Mouse (Mus musculus): ENCODE data around the gene Ppm1l. TPM values are rescaled to one million over a fixed set of nuclear protein-coding genes. Genes with fewer than 3 reads are reported as not detected.

Ppm1l gene
- total and polyA plus RNA-seq, 3 experiments, result not detected

DNA sequence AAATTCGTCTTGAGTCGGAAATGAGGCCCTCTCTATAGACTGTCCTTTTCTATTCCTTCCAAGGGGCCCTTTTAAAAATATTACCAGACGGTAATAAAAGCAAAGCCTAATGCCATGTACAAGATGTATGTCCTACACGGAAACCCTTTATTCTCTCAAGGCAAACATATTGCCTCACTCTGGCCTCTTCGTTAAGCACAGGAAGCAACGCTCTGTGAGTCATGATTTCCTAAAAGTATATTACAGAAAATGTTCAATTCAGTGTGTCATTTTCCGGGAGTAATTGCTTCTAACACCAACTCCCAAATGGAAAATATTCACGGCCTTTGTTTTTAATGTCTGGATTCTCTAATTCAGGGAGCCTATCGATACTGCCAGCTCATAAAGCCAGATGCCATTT lies 202.5 kb downstream of the Ppm1l start:
- Histone ChIP-seq H3K4me1 (ENCODE audit: control insufficient read depth in 1 of 2, insufficient read depth in 2 of 2, low read length in 2 of 2) (no peaks in the 10 kb centered on the region), H3K27ac (ENCODE audit: control insufficient read depth, low read depth, low read length) (no peak overlapping the region), H3K36me3 (ENCODE audit: control insufficient read depth in 1 of 2, insufficient read depth in 2 of 2, low read length in 2 of 2) (no peaks in the 10 kb centered on the region), H3K79me2 (ENCODE audit: control insufficient read depth, insufficient read depth, low read length, poor library complexity) (no peaks in the 10 kb centered on the region), H3K9me3 (replicated peaks; ENCODE audit: insufficient read depth, low read length) (no peaks in the 10 kb centered on the region), H3K27me3 (ENCODE audit: control insufficient read depth in 1 of 2, insufficient read depth in 2 of 2, low read length in 2 of 2) (no peaks in the 10 kb centered on the region), H3K4me3 (ENCODE audit: control insufficient read depth in 1 of 2, insufficient read depth in 1 of 2, low read depth in 2 of 2, low read length in 2 of 2) (no peak overlapping the region), H3K9ac (ENCODE audit: control insufficient read depth, low read depth, low read length, poor library complexity, severe bottlenecking) (no peak overlapping the region)
- DNase-seq (ENCODE audit: low read depth, low spot score), result no peak
- TF ChIP-seq NRF1 (IDR thresholded peaks at IDR 0.05; ENCODE audit: insufficient read depth, low read depth, low read length, poor library complexity, severe bottlenecking), result no peak
- TF ChIP-seq POLR2AphosphoS2 (IDR thresholded peaks at IDR 0.05; ENCODE audit: low read length), result no peak
- no peak for TF ChIP-seq EP300 (IDR thresholded peaks at IDR 0.05; ENCODE audit: low read depth in 1 of 2, low read length in 2 of 2)
- no peak for TF ChIP-seq BHLHE40 (IDR thresholded peaks at IDR 0.05; ENCODE audit: borderline replicate concordance, low read depth, low read length)
- no peak for TF ChIP-seq MXI1 (IDR thresholded peaks at IDR 0.05; ENCODE audit: low read depth, low read length)
- no peak for TF ChIP-seq TAL1 (IDR thresholded peaks at IDR 0.05; ENCODE audit: low read length)
- TF ChIP-seq CHD2 (IDR thresholded peaks at IDR 0.05; ENCODE audit: low read length), result no peak
- TF ChIP-seq ELF1 (IDR thresholded peaks at IDR 0.05; ENCODE audit: low read depth, low read length), result no peak
- no peak for TF ChIP-seq MAZ (IDR thresholded peaks at IDR 0.05; ENCODE audit: low read depth, low read length)
- TF ChIP-seq GABPA (IDR thresholded peaks at IDR 0.05; ENCODE audit: low read depth, low read length), result no peak
- no peak for TF ChIP-seq GATA1 (IDR thresholded peaks at IDR 0.05; ENCODE audit: low read depth, low read length)

DNA sequence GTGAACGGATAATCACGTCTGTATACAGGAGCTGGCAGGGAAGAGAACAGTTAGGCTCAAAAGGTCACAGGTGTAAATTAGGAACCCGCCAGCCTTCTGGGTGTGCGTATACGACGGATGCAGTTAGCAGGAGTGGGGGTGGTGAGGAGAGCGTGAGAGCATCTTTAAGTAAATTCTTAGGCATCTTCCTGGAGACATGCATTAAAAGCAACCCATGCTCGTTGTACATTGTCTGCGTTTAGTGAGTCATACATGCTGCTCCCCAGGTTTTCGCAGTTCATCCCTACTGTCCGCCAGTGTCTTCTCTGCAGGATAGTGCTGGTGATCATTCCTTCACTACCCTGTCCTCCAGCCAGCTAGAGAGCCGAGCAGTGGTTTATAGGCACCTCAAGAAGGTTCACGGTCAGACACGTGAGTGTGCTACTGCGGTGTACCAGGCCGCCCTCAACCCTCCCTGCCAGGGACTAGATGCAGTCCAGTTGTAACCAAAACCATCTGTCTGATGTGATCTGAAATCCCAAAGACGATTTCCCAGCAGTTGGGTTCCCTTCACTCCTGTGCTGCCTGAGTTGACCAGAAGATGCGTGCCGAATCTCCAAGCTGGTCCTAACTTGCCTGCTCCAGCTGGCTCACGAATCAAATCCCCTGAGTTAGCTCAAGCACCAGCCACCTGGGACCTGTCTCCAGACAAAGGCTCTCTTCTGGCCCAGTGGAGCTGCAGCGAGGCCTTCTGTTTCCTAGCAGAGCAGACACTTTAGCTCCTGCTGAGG lies 203.3 kb downstream of the Ppm1l start:
- no peaks in the 10 kb centered on the region for H3K9me3 ChIP-seq (replicated peaks; ENCODE audit: insufficient read depth, low read length)
- H3K27me3 ChIP-seq (ENCODE audit: control insufficient read depth in 1 of 2, insufficient read depth in 2 of 2, low read length in 2 of 2), result no peaks in the 10 kb centered on the region
- no peak overlapping the region for H3K9ac ChIP-seq (ENCODE audit: control insufficient read depth, low read depth, low read length, poor library complexity, severe bottlenecking)
- H3K4me1 ChIP-seq (ENCODE audit: control insufficient read depth in 1 of 2, insufficient read depth in 2 of 2, low read length in 2 of 2), result no peaks in the 10 kb centered on the region
- no peak overlapping the region for H3K27ac ChIP-seq (ENCODE audit: control insufficient read depth, low read depth, low read length)
- no peak for DNase-seq (ENCODE audit: low read depth, low spot score)
- H3K36me3 ChIP-seq (ENCODE audit: control insufficient read depth in 1 of 2, insufficient read depth in 2 of 2, low read length in 2 of 2), result no peaks in the 10 kb centered on the region
- TF ChIP-seq MAFK (IDR thresholded peaks at IDR 0.05; ENCODE audit: borderline replicate concordance, low read depth, low read length) (no peak), SIN3A (IDR thresholded peaks at IDR 0.05; ENCODE audit: low read length) (no peak), CHD2 (IDR thresholded peaks at IDR 0.05; ENCODE audit: low read length) (no peak), ELF1 (IDR thresholded peaks at IDR 0.05; ENCODE audit: low read depth, low read length) (no peak), ETS1 (IDR thresholded peaks at IDR 0.05; ENCODE audit: low read depth, low read length) (no peak), MYC (IDR thresholded peaks at IDR 0.05; ENCODE audit: low read depth, low read length) (no peak), POLR2A (IDR thresholded peaks at IDR 0.05; ENCODE audit: control insufficient read depth in 1 of 2, insufficient read depth in 1 of 2, low read depth in 1 of 2, low read length in 2 of 2, poor library complexity in 1 of 2) (no peak), GATA1 (IDR thresholded peaks at IDR 0.05; ENCODE audit: low read depth, low read length) (no peak), POLR2AphosphoS5 (IDR thresholded peaks at IDR 0.05; ENCODE audit: borderline replicate concordance, low read depth, low read length) (no peak), POLR2AphosphoS2 (IDR thresholded peaks at IDR 0.05; ENCODE audit: low read length) (no peak), RCOR1 (IDR thresholded peaks at IDR 0.05; ENCODE audit: low read depth, low read length) (no peak), TCF12 (IDR thresholded peaks at IDR 0.05; ENCODE audit: low read depth, low read length) (no peak), MAX (IDR thresholded peaks at IDR 0.05; ENCODE audit: low read length) (no peak), ZNF384 (IDR thresholded peaks at IDR 0.05; ENCODE audit: low read depth, low read length) (no peak), MAZ (IDR thresholded peaks at IDR 0.05; ENCODE audit: low read depth, low read length) (no peak), HCFC1 (IDR thresholded peaks at IDR 0.05; ENCODE audit: low read depth, low read length) (no peak), GABPA (IDR thresholded peaks at IDR 0.05; ENCODE audit: low read depth, low read length) (no peak), MXI1 (IDR thresholded peaks at IDR 0.05; ENCODE audit: low read depth, low read length) (no peak), SMC3 (IDR thresholded peaks at IDR 0.05; ENCODE audit: low read depth, low read length) (no peak)
- H3K4me3 ChIP-seq (ENCODE audit: control insufficient read depth in 1 of 2, insufficient read depth in 1 of 2, low read depth in 2 of 2, low read length in 2 of 2), result no peak overlapping the region
- H3K79me2 ChIP-seq (ENCODE audit: control insufficient read depth, insufficient read depth, low read length, poor library complexity), result no peaks in the 10 kb centered on the region
